Mouse (Mus musculus) E14TG2a.4 (cell line): ENCODE measurements around the gene Trim32.

ENCODE experiments used
- CTCF ChIP-seq: conservative IDR thresholded peaks from 2 replicates; pipeline ENCODE4 v1.5.1; 2014; ENCODE audit warnings: low read length
- NANOG ChIP-seq: IDR thresholded peaks from 2 replicates; pipeline ENCODE4 v1.6.1; 2014; ENCODE audit warnings: borderline replicate concordance, low read length, mixed read lengths
- POU5F1 ChIP-seq: IDR thresholded peaks from 2 replicates; pipeline ENCODE4 v1.6.1; 2014; ENCODE audit warnings: low read length, borderline replicate concordance

DNA sequence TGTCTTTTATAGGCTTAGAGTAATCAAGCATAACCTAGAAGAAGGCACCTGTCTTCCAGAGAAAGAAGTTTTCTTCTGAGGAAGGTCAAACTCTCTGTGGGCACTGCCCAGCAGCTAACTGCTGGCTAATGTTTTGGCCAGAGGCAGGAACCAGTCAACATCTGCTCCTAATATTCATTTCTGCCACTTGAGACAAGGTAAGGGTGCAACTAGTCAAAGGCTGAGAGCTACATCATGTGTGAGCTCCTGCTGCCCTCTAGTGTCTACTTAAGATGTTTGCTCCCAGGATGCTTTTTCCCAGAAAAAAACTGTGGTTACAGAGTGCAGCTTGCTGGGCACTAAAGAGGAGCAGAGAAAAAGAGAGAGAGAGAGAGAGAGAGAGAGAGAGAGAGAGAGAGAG is 15.0 kb upstream of the Trim32 start:
- TF ChIP-seq CTCF (peak; percentile 33), NANOG (no peak), POU5F1 (no peak)
